Mouse (Mus musculus) lung, embryonic 15.5 days (tissue): ENCODE measurements around the gene Wdr20. TPM values are rescaled to one million over a fixed set of nuclear protein-coding genes. Genes with fewer than 3 reads are reported as not detected.

Experiments
- ATAC-seq: fragments of 200-750 bp; cut with Nextera tagmentation; 2 replicates; pipeline ENCODE4 v1.8.0; 2017; ENCODE audit warnings: moderate number of reproducible peaks, borderline replicate concordance; ENCODE audit not compliant: low FRiP score, low TSS enrichment; ENCODE audit errors: extremely low read depth
- H3K27ac ChIP-seq: fragments of 300-500 bp; sonication (generic); 2 replicates; pipeline ENCODE4 v1.5.1; 2015; ENCODE audit warnings: moderate library complexity, mild to moderate bottlenecking, inconsistent platforms
- H3K27me3 ChIP-seq: fragments of 300-500 bp; sonication (generic); 2 replicates; pipeline ENCODE4 v1.6.1; 2015; ENCODE audit warnings: inconsistent platforms
- H3K36me3 ChIP-seq: fragments of 300-500 bp; sonication (generic); 2 replicates; pipeline ENCODE4 v1.6.1; 2015; ENCODE audit warnings: inconsistent platforms
- H3K4me1 ChIP-seq: fragments of 300-500 bp; sonication (generic); 2 replicates; pipeline ENCODE4 v1.6.1; 2015; ENCODE audit warnings: inconsistent platforms
- H3K4me2 ChIP-seq: fragments of 300-500 bp; sonication (generic); 2 replicates; pipeline ENCODE4 v1.6.1; 2015; ENCODE audit warnings: inconsistent platforms, mild to moderate bottlenecking, moderate library complexity
- H3K4me3 ChIP-seq: fragments of 300-500 bp; sonication (generic); 2 replicates; pipeline ENCODE4 v1.5.1; 2015; ENCODE audit warnings: mild to moderate bottlenecking, inconsistent platforms
- H3K9ac ChIP-seq: fragments of 300-500 bp; sonication (generic); 2 replicates; pipeline ENCODE4 v1.6.1; 2015; ENCODE audit warnings: inconsistent platforms
- H3K9me3 ChIP-seq: fragments of 300-500 bp; sonication (generic); 2 replicates; pipeline ENCODE4 v1.6.1; 2016; ENCODE audit warnings: inconsistent platforms
- WGBS: fragments of 180-500 bp; shearing (Covaris S2); methylation state at CpG from one replicate; pipeline ENCODE4 v1.1.7; 2015; 5-methylcytosine and 5-hydroxymethylcytosine counted together
- polyA plus RNA-seq: library from polyadenylated mRNA; unstranded; fragments of >200 nt; fragmentation: Nextera tagmentation; extraction: Ambion mirVana; gene quantifications from 2 replicates; pipeline ENCODE4 v1.2.1, GENCODE M21; 2015

Gene Wdr20
- polyA plus RNA-seq, 1 experiment from 2014 or later = 23.5 TPM

GRCm38 (mm10) chr12:110762321-110762720 lies 24.6 kb downstream of the Wdr20 start:
- H3K27ac ChIP-seq = no peak overlapping the region
- no peaks in the 10 kb centered on the region for H3K27me3 ChIP-seq
- no peaks in the 10 kb centered on the region for H3K4me1 ChIP-seq
- H3K9me3 ChIP-seq = no peaks in the 10 kb centered on the region
- H3K36me3 ChIP-seq = no peaks in the 10 kb centered on the region
- no peak for ATAC-seq
- H3K4me2 ChIP-seq = no peak overlapping the region
- H3K4me3 ChIP-seq = no peak overlapping the region
- WGBS = 75% methylated on average over 2 of the region's 2 CpGs
- H3K9ac ChIP-seq = no peak overlapping the region

GRCm38 (mm10) chr12:110764531-110764930 lies 26.8 kb downstream of the Wdr20 start:
- Histone ChIP-seq H3K27me3 (no peaks in the 10 kb centered on the region), H3K36me3 (no peaks in the 10 kb centered on the region), H3K4me3 (no peak overlapping the region), H3K9ac (no peak overlapping the region), H3K4me2 (no peak overlapping the region), H3K9me3 (no peaks in the 10 kb centered on the region), H3K4me1 (no peaks in the 10 kb centered on the region), H3K27ac (no peak overlapping the region)
- 85% methylated on average over 5 of the region's 5 CpGs for WGBS
- no peak for ATAC-seq

DNA sequence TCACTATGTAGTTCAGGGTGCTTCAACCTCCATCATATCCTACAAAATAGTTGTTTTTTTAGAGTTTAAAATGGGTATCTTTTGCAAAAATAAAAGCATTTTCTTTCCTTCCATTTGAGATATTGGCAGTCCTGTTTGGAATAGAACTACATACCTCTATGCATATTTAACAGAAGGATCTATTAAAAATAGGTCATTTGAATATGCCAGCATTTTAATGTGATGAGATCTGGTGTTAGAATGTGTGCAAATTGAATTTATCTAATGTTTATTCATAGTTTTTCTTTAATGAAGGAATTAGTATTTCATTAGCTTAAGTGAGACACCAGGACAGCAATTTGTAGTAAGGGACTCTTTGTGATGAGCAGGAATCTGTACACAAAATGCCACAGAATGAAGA lies 30.8 kb downstream of the Wdr20 start:
- Histone ChIP-seq H3K4me3 (no peak overlapping the region), H3K27me3 (no peaks in the 10 kb centered on the region), H3K27ac (no peak overlapping the region), H3K9ac (no peak overlapping the region), H3K9me3 (no peaks in the 10 kb centered on the region), H3K36me3 (no peaks in the 10 kb centered on the region), H3K4me2 (no peak overlapping the region), H3K4me1 (no peaks in the 10 kb centered on the region)
- ATAC-seq = no peak

DNA sequence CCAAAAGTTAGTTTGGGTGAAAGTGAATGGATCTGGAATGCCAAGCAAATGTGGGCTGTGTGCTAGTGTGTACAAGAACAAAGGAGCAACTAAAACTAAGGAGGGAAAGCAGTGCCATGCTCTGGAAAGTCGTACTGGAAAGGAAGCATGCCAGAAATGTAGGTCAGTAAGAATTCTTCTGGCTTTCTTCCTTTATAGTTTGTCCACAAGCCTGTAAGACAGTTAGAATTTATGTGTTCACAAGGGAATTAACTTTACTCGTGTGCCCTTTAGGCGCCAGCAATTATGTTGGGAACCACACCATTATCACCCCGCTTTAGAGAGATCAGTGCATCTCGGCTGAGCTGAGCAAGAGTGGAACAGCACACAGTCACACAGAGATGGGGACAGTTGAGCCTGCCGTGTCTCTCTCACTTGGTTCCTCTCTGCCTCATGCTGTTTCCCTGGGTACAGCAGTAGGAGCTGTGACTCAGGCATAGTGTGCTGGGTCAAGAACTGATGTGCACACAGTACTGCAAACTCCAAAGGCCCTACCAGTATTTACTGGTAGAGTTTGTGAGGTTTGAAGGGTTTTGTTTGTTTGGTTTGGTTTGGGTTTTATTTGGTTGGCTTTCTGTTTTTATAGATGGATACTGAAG lies 32.0 kb downstream of the Wdr20 start:
- H3K4me2 ChIP-seq = no peak overlapping the region
- WGBS = 58% methylated on average over 6 of the region's 6 CpGs
- no peak overlapping the region for H3K4me3 ChIP-seq
- no peaks in the 10 kb centered on the region for H3K27me3 ChIP-seq
- no peak overlapping the region; the same call in 1 of the 2 replicates for H3K9ac ChIP-seq
- ATAC-seq = no peak
- H3K27ac ChIP-seq = no peak overlapping the region
- H3K36me3 ChIP-seq = no peaks in the 10 kb centered on the region
- H3K4me1 ChIP-seq = no peaks in the 10 kb centered on the region
- H3K9me3 ChIP-seq = no peaks in the 10 kb centered on the region

DNA sequence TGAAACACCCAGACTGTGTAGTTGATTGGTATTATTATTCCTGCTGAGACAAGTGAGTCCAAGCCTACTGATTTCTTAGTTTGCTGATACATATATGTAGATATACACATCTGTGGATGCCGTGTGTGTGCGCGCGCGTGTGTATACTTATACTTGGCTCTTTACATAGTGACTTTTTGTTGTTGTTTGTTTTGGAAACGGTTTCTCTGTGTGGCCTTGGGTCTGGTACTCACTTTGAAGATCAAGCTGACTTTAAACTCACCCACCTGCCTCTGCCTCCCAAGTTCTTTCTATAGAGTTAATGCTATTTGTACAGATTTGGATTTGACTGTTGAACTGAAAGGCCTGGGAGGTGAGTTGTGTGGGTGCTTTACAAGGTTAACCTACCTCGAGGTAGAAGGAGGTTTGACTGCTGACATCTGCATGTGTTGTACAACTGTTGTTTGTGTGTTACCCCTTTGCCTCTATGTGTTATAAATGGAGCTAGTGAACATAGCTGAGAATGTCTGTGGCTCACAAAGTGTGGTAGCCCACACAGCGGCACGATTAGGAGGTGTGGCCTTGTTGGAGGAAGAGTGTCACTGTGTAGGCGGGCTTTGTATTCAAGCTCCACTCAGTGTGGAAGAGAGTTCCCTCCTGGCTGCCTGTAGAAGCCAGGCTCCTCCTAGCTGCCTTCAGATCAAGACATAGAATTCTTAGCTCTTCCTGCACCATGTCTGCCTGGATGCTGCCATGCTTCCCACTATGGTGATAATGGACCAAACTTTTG lies 32.9 kb downstream of the Wdr20 start:
- 83% methylated on average over 10 of the region's 10 CpGs for WGBS
- Histone ChIP-seq H3K36me3 (no peaks in the 10 kb centered on the region), H3K27ac (no peak overlapping the region)

GRCm38 (mm10) chr12:110771961-110772360 lies 34.2 kb downstream of the Wdr20 start:
- H3K9me3 ChIP-seq = no peaks in the 10 kb centered on the region
- peaks cover 7% of the 10 kb centered on the region for H3K4me1 ChIP-seq
- WGBS = 95% methylated on average over 6 of the region's 6 CpGs
- no peak overlapping the region for H3K9ac ChIP-seq
- H3K4me3 ChIP-seq = no peak overlapping the region
- ATAC-seq = no peak
- H3K4me2 ChIP-seq = no peak overlapping the region
- H3K27ac ChIP-seq = no peak overlapping the region
- H3K36me3 ChIP-seq = no peaks in the 10 kb centered on the region
- H3K27me3 ChIP-seq = no peaks in the 10 kb centered on the region

More for the DNA sequence above, 32.9 kb downstream of the Wdr20 start:
- H3K9me3 ChIP-seq = no peaks in the 10 kb centered on the region
- no peaks in the 10 kb centered on the region for H3K27me3 ChIP-seq
- peaks cover 2% of the 10 kb centered on the region for H3K4me1 ChIP-seq
- no peak overlapping the region for H3K4me3 ChIP-seq
- no peak overlapping the region for H3K9ac ChIP-seq
- no peak overlapping the region for H3K4me2 ChIP-seq
- no peak for ATAC-seq

DNA sequence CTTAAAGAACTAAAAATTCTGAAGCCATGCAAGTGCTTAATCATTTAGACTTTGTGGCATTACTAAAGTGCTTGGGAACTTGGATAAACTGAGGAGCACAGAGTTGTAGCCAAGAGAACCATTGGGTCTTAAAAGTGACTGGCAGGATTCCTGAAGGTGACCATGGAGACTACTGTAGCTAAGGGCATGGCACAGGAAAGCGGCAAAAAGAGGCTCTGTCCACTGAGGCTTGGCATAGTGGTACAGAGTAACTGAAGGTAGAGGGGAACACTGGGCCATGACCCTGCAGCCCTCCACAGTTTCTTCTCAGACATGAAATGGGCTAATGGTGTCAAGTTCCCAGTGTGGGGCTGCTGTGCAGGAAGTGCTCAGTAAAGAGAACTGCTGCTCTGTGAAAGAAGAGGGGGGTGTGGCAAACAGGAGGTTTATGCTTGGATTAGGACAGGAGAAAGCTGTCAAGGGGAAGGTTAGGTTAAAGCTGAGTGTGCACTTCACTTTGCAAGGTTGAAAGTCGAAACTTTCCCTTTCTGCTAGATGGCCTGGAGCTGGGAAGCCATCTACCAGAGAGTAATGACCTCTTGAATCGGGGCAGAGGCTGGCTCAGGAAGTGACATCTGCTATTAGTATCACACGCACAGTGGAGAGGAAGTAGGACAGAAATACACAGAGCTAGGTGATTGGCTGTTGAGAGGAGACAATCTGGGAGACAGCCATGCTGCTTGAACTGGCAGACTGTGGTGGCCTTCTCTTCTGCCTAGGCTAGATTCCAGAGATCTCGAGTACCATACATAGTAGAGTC lies 38.1 kb downstream of the Wdr20 start:
- H3K27ac ChIP-seq = no peak overlapping the region
- 51% methylated on average over 5 of the region's 5 CpGs for WGBS
- peaks cover 13% of the 10 kb centered on the region for H3K4me1 ChIP-seq
- no peak overlapping the region for H3K4me3 ChIP-seq
- H3K36me3 ChIP-seq = peaks cover 10% of the 10 kb centered on the region; the same call in 1 of the 2 replicates
- H3K9ac ChIP-seq = no peak overlapping the region
- no peaks in the 10 kb centered on the region for H3K27me3 ChIP-seq
- no peak overlapping the region for H3K4me2 ChIP-seq
- no peaks in the 10 kb centered on the region for H3K9me3 ChIP-seq
- no peak for ATAC-seq

- Histone ChIP-seq H3K4me1 (peaks cover 13% of the 10 kb centered on the region), H3K4me3 (no peak overlapping the region), H3K9ac (no peak overlapping the region), H3K27me3 (no peaks in the 10 kb centered on the region), H3K36me3 (peaks cover 17% of the 10 kb centered on the region; the same call in 1 of the 2 replicates), H3K27ac (no peak overlapping the region), H3K9me3 (no peaks in the 10 kb centered on the region), H3K4me2 (no peak overlapping the region)
- no peak for ATAC-seq
- WGBS = 73% methylated on average over 5 of the region's 5 CpGs
These were observed 40.1 kb downstream of the Wdr20 start for GRCm38 (mm10) chr12:110777853-110778252.

GRCm38 (mm10) chr12:110779296-110779695 lies 41.6 kb downstream of the Wdr20 start:
- Histone ChIP-seq H3K4me1 (peaks cover 13% of the 10 kb centered on the region), H3K27ac (no peak overlapping the region), H3K36me3 (peaks cover 19% of the 10 kb centered on the region; the same call in 1 of the 2 replicates), H3K4me3 (no peak overlapping the region), H3K9me3 (no peaks in the 10 kb centered on the region), H3K27me3 (no peaks in the 10 kb centered on the region), H3K9ac (no peak overlapping the region), H3K4me2 (no peak overlapping the region)
- 59% methylated on average over 7 of the region's 7 CpGs for WGBS
- no peak for ATAC-seq

- Histone ChIP-seq H3K4me1 (peaks cover 6% of the 10 kb centered on the region), H3K9me3 (no peaks in the 10 kb centered on the region), H3K4me3 (no peak overlapping the region), H3K27ac (no peak overlapping the region), H3K9ac (no peak overlapping the region), H3K36me3 (peaks cover 28% of the 10 kb centered on the region; the same call in 1 of the 2 replicates), H3K4me2 (no peak overlapping the region), H3K27me3 (no peaks in the 10 kb centered on the region)
- WGBS = 83% methylated on average over 8 of the region's 8 CpGs
- no peak for ATAC-seq
These were observed 43.4 kb downstream of the Wdr20 start for GRCm38 (mm10) chr12:110781181-110781580.

DNA sequence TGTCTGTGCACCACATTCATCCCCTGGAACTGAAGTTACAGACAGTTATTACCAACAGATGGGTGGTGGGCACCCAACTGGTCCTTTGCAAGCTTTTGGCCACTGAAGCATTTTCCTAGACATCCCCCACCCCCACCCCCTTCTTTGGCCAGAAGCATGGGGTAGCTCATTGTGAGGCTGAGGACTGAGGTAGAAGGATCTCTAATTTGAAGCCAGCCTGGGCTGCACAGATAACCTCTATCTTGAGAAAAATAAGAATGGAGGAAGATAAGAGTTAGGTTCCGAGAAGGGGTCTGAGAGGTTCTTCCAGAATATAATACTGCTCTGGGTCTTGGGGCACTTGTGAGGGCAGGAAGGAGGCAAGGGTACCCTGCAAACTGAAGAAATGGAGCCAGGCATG lies 44.5 kb downstream of the Wdr20 start:
- Histone ChIP-seq H3K27ac (no peak overlapping the region), H3K36me3 (peaks cover 28% of the 10 kb centered on the region; the same call in 1 of the 2 replicates), H3K9ac (no peak overlapping the region), H3K27me3 (no peaks in the 10 kb centered on the region), H3K4me3 (no peak overlapping the region), H3K4me2 (no peak overlapping the region), H3K4me1 (peaks cover 6% of the 10 kb centered on the region), H3K9me3 (no peaks in the 10 kb centered on the region)
- no peak for ATAC-seq
- WGBS = 100% methylated on average over 1 of the region's 1 CpGs

GRCm38 (mm10) chr12:110784211-110784610 lies 46.5 kb downstream of the Wdr20 start:
- Histone ChIP-seq H3K4me2 (no peak overlapping the region), H3K4me1 (peaks cover 3% of the 10 kb centered on the region; the same call in 1 of the 2 replicates), H3K27me3 (no peaks in the 10 kb centered on the region), H3K9me3 (no peaks in the 10 kb centered on the region), H3K4me3 (no peak overlapping the region), H3K36me3 (peaks cover 28% of the 10 kb centered on the region; the same call in 1 of the 2 replicates), H3K27ac (no peak overlapping the region), H3K9ac (no peak overlapping the region)
- ATAC-seq = no peak
- WGBS = 96% methylated on average over 2 of the region's 2 CpGs
